Mouse (Mus musculus): ENCODE data around the gene Mansc4. TPM values are rescaled to one million over a fixed set of nuclear protein-coding genes. Genes with fewer than 3 reads are reported as not detected.
A peak's percentile ranks its signal among the peaks of the same experiment; 100 is the strongest.

Gene Mansc4
- polyA plus RNA-seq (2014; fragmentation: Nextera tagmentation; extraction: Ambion mirVana): 7.3 and 7.5 TPM in 2 replicates

DNA sequence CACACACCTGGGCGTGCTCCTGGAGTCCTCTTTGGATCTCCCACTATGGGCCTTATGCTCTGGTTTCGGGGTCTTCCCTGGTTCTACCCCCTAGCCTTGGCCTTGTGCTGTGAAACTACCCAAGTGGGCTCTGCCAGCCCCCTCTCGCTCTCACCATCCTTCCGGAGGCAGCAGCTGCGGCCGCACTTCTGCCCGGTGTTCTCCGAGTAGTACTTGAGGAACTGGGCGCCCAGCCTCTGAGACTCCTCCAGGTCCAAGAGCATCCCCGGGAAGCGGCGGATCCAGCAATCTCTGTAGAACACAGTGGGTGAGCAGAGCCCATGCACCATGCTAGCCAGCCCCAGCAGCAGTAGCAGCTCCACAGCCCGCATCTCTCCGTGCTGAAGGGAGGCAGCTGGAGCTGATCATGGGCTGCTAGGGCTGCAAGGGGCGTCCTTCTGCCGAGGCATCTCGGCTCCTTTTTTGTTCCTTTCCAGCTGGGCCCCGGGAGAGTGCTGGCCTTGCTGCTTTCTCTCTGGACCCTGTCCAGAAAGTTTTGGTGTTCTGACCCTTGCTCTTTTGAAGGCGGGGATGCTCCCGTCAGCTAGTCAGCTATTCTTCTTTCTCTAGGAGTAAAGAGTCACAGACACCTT lies at the start of gene Mansc4:
Mansc4 (minus strand) TSS at position 439 of the 632 bp plus-strand sequence.
- Histone ChIP-seq H3K27me3 (ENCODE audit: insufficient read depth, low read length) (no peaks in the 10 kb centered on the region), H3K9me3 (ENCODE audit: low read depth, low read length) (no peaks in the 10 kb centered on the region), H3K4me3 (ENCODE audit: low read depth, low read length) (peak within 1 kb of the TSS; percentile 25), H3K27ac (ENCODE audit: low read depth) (peak within 1 kb of the TSS; percentile 77), H3K36me3 (ENCODE audit: insufficient read depth) (no peaks in the 10 kb centered on the region), H3K9ac (peak within 1 kb of the TSS; percentile 44), H3K4me1 (ENCODE audit: insufficient read depth) (no peaks in the 10 kb centered on the region), H3K4me2 (peak within 1 kb of the TSS; percentile 57)
- WGBS: 3% methylated on average over 20 of the region's 20 CpGs
- no peak for TF ChIP-seq CTCF (IDR thresholded peaks at IDR 0.05; ENCODE audit: low read depth)
- ATAC-seq (ENCODE audit: insufficient read depth) (peak; percentile 69), DNase-seq (peak; percentile 88)

DNA sequence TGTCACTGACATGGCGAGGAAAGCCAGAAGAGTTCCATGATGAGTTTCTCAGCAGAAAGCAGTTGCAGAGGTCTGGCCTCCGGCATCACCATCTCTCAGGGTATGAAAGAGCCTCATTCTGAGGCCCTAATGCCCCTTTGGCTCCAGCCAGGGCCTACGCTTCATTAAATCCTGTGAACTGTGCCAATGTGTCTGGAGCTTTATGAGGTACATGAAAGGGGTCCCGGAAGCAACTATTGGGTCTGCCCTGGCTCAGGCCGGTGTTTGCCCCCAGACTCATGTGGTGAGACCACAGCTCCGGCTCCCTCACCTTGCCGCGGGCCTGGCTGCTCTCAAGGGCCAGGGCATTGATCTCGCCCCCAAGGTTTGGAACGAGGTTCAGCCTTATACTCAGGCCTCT lies 40.4 kb upstream of the Mansc4 start:
- ATAC-seq (ENCODE audit: insufficient read depth): no peak

GRCm38 (mm10) chr6:147121320-147121719 lies 34.5 kb upstream of the Mansc4 start:
- no peak for DNase-seq

More for the DNA sequence above, 40.4 kb upstream of the Mansc4 start:
- Histone ChIP-seq H3K4me2 (no peak overlapping the region), H3K4me3 (ENCODE audit: low read depth, low read length) (no peak overlapping the region), H3K36me3 (ENCODE audit: insufficient read depth) (no peaks in the 10 kb centered on the region), H3K9ac (no peak overlapping the region), H3K9me3 (ENCODE audit: low read depth, low read length) (no peaks in the 10 kb centered on the region), H3K27me3 (ENCODE audit: insufficient read depth, low read length) (no peaks in the 10 kb centered on the region), H3K4me1 (ENCODE audit: insufficient read depth) (no peaks in the 10 kb centered on the region), H3K27ac (ENCODE audit: low read depth) (no peak overlapping the region)
- DNase-seq: no peak
- no peak for TF ChIP-seq CTCF (IDR thresholded peaks at IDR 0.05; ENCODE audit: low read depth)
- 94% methylated on average over 10 of the region's 10 CpGs for WGBS

DNA sequence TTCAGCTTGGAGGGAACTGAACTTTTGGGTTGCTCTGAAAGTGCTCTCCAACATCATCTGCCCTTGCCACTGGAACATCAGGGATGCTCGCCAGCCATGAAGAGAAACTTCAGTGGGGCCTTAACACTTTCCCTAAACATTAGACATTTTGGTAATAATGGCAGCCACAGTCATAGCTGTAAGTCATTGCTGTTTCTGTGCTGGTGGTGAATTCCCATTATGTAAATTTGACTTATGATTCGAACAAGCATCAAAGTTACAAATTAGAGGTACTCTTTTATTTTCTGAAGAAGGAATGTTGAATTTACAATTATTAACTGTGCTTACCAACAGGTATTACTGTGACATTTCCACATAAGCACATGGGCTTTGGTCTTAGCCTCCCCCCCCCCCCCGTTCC lies 31.4 kb upstream of the Mansc4 start:
- H3K9me3 ChIP-seq (ENCODE audit: low read depth, low read length): no peaks in the 10 kb centered on the region
- no peak overlapping the region for H3K4me2 ChIP-seq
- no peak overlapping the region for H3K27ac ChIP-seq (ENCODE audit: low read depth)
- no peaks in the 10 kb centered on the region for H3K4me1 ChIP-seq (ENCODE audit: insufficient read depth)
- DNase-seq (no peak), ATAC-seq (ENCODE audit: insufficient read depth) (no peak)
- H3K27me3 ChIP-seq (ENCODE audit: insufficient read depth, low read length): no peaks in the 10 kb centered on the region
- no peak for TF ChIP-seq CTCF (IDR thresholded peaks at IDR 0.05; ENCODE audit: low read depth)
- 80% methylated on average over 3 of the region's 3 CpGs for WGBS
- no peak overlapping the region for H3K4me3 ChIP-seq (ENCODE audit: low read depth, low read length)
- H3K36me3 ChIP-seq (ENCODE audit: insufficient read depth): no peaks in the 10 kb centered on the region
- no peak overlapping the region for H3K9ac ChIP-seq

More at GRCm38 (mm10) chr6:147121320-147121719, 34.5 kb upstream of the Mansc4 start:
- no peaks in the 10 kb centered on the region for H3K4me1 ChIP-seq (ENCODE audit: insufficient read depth)
- no peaks in the 10 kb centered on the region for H3K27me3 ChIP-seq (ENCODE audit: insufficient read depth, low read length)
- ATAC-seq (ENCODE audit: insufficient read depth): no peak
- H3K27ac ChIP-seq (ENCODE audit: low read depth): no peak overlapping the region
- WGBS: 38% methylated on average over 6 of the region's 6 CpGs
- H3K4me3 ChIP-seq (ENCODE audit: low read depth, low read length): no peak overlapping the region
- TF ChIP-seq CTCF (IDR thresholded peaks at IDR 0.05; ENCODE audit: low read depth): no peak
- no peaks in the 10 kb centered on the region for H3K36me3 ChIP-seq (ENCODE audit: insufficient read depth)
- H3K9me3 ChIP-seq (ENCODE audit: low read depth, low read length): no peaks in the 10 kb centered on the region
- H3K9ac ChIP-seq: no peak overlapping the region
- no peak overlapping the region for H3K4me2 ChIP-seq

DNA sequence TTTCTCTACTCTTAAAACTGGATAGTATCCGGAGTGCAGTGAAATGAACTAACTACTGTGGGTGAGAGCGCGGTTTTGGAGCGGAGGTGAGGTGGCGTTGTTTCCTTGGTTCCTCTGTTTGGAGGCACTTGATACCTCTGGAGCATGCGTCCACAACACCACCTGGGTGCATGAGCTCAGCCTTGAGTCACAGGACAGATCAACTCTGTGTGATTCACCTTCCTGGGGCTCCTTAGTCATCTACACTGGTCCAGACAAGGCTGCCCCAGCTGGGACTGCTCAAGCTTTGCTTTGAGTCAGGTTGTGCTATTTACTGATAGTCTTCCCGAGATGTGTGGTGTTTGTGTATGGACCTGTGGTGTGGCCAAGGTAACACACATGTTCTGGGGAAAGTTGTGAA lies 30.9 kb upstream of the Mansc4 start:
- 86% methylated on average over 7 of the region's 7 CpGs for WGBS
- Histone ChIP-seq H3K27ac (ENCODE audit: low read depth) (no peak overlapping the region), H3K9me3 (ENCODE audit: low read depth, low read length) (no peaks in the 10 kb centered on the region), H3K4me1 (ENCODE audit: insufficient read depth) (no peaks in the 10 kb centered on the region), H3K4me2 (no peak overlapping the region), H3K36me3 (ENCODE audit: insufficient read depth) (no peaks in the 10 kb centered on the region), H3K27me3 (ENCODE audit: insufficient read depth, low read length) (no peaks in the 10 kb centered on the region), H3K4me3 (ENCODE audit: low read depth, low read length) (no peak overlapping the region), H3K9ac (no peak overlapping the region)
- TF ChIP-seq CTCF (IDR thresholded peaks at IDR 0.05; ENCODE audit: low read depth): no peak
- no peak for DNase-seq
- no peak for ATAC-seq (ENCODE audit: insufficient read depth)

- no peak overlapping the region for H3K9ac ChIP-seq
- DNase-seq (peak; percentile 97), ATAC-seq (ENCODE audit: insufficient read depth) (peak; percentile 80)
- H3K36me3 ChIP-seq (ENCODE audit: insufficient read depth): peaks cover 6% of the 10 kb centered on the region; the same call in 1 of the 2 replicates
- TF ChIP-seq CTCF (IDR thresholded peaks at IDR 0.05; ENCODE audit: low read depth): peak; percentile 86
- H3K4me3 ChIP-seq (ENCODE audit: low read depth, low read length): no peak overlapping the region
- no peaks in the 10 kb centered on the region for H3K4me1 ChIP-seq (ENCODE audit: insufficient read depth)
- no peaks in the 10 kb centered on the region for H3K9me3 ChIP-seq (ENCODE audit: low read depth, low read length)
- H3K27me3 ChIP-seq (ENCODE audit: insufficient read depth, low read length): no peaks in the 10 kb centered on the region
- H3K4me2 ChIP-seq: no peak overlapping the region
- H3K27ac ChIP-seq (ENCODE audit: low read depth): no peak overlapping the region
- 7% methylated on average over 10 of the region's 10 CpGs for WGBS
Observed at GRCm38 (mm10) chr6:147116579-147116978, 29.7 kb upstream of the Mansc4 start.

DNA sequence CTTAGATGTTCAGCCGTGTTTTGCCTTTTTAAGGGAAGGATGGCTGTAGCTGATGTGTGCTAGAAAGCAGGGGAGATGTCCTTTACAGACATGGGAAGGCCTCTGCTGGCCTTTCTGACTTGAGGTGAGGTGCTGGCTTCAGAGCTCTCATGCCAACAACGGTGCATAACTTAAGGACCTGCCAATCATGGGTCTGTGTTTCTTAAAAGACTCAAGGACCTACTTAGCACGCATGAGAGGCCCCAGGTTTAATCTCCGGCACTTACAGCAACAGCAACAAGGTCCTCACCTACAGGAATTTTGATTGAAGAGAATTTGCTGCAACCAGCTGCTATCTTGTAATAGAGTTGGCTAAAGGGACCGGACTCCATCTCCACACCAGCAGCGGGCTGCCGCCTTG lies 22.5 kb upstream of the Mansc4 start:
- no peaks in the 10 kb centered on the region for H3K27me3 ChIP-seq (ENCODE audit: insufficient read depth, low read length)
- no peak for ATAC-seq (ENCODE audit: insufficient read depth)
- H3K4me3 ChIP-seq (ENCODE audit: low read depth, low read length): no peak overlapping the region
- peak; percentile 30 for DNase-seq
- H3K9me3 ChIP-seq (ENCODE audit: low read depth, low read length): no peaks in the 10 kb centered on the region
- H3K4me1 ChIP-seq (ENCODE audit: insufficient read depth): no peaks in the 10 kb centered on the region
- H3K4me2 ChIP-seq: no peak overlapping the region
- no peak for TF ChIP-seq CTCF (IDR thresholded peaks at IDR 0.05; ENCODE audit: low read depth)
- WGBS: 70% methylated on average over 7 of the region's 7 CpGs
- no peak overlapping the region for H3K9ac ChIP-seq
- peaks cover 56% of the 10 kb centered on the region for H3K36me3 ChIP-seq (ENCODE audit: insufficient read depth)
- no peak overlapping the region for H3K27ac ChIP-seq (ENCODE audit: low read depth)

All from lung, embryonic 14.5 days (tissue).